Mouse (Mus musculus): ENCODE measurements around the gene Garem2.

Gene Garem2

GRCm38 (mm10) chr5:30153222-30153621, 48.3 kb downstream of the Garem2 start:
- no peak for DNase-seq (ENCODE audit: low read depth)

- DNase-seq (ENCODE audit: low read depth): peak; percentile 23
These were observed 49.1 kb downstream of the Garem2 start for GRCm38 (mm10) chr5:30154013-30154412.

- DNase-seq (ENCODE audit: low read depth): peak; percentile 76
These were observed 49.8 kb downstream of the Garem2 start, which contains the start of the genes Hadha and Hadhb for GRCm38 (mm10) chr5:30154474-30155394. Gene Hadha, minus strand, starts transcription at chr5:30155162. Gene Hadhb, plus strand, starts transcription at chr5:30155248.

GRCm38 (mm10) chr5:30155395-30155792, 50.4 kb downstream of the Garem2 start:
- no peak for DNase-seq (ENCODE audit: low read depth)

GRCm38 (mm10) chr5:30155821-30156629, 51.1 kb downstream of the Garem2 start:
- DNase-seq (ENCODE audit: low read depth): peak; percentile 29

- DNase-seq (ENCODE audit: low read depth): no peak
These were observed 54.6 kb downstream of the Garem2 start for GRCm38 (mm10) chr5:30159601-30160000.

GRCm38 (mm10) chr5:30161836-30162235, 56.9 kb downstream of the Garem2 start:
- no peak for DNase-seq (ENCODE audit: low read depth)

GRCm38 (mm10) chr5:30162339-30162738, 57.4 kb downstream of the Garem2 start:
- DNase-seq (ENCODE audit: low read depth): no peak

- no peak for DNase-seq (ENCODE audit: low read depth)
These were observed 60.4 kb downstream of the Garem2 start for GRCm38 (mm10) chr5:30165234-30165946.
